Mouse (Mus musculus) urinary bladder, postnatal 4 days (tissue): Measurements from ENCODE around the gene Fam240a.
A peak's percentile ranks its signal among the peaks of the same experiment; 100 is the strongest.

Experiments
- DNase-seq, 2 experiments: peaks; one replicate each; pipeline ENCODE4 v3.0.0; 2021 to 2022; ENCODE audit warnings: low spot score in 2 of 2

Gene Fam240a

GRCm38 (mm10) chr9:110945343-110945742 lies 28.7 kb upstream of the Fam240a start:
- no peak for DNase-seq

GRCm38 (mm10) chr9:110944265-110944664 lies 27.6 kb upstream of the Fam240a start:
- DNase-seq = no peak

DNA sequence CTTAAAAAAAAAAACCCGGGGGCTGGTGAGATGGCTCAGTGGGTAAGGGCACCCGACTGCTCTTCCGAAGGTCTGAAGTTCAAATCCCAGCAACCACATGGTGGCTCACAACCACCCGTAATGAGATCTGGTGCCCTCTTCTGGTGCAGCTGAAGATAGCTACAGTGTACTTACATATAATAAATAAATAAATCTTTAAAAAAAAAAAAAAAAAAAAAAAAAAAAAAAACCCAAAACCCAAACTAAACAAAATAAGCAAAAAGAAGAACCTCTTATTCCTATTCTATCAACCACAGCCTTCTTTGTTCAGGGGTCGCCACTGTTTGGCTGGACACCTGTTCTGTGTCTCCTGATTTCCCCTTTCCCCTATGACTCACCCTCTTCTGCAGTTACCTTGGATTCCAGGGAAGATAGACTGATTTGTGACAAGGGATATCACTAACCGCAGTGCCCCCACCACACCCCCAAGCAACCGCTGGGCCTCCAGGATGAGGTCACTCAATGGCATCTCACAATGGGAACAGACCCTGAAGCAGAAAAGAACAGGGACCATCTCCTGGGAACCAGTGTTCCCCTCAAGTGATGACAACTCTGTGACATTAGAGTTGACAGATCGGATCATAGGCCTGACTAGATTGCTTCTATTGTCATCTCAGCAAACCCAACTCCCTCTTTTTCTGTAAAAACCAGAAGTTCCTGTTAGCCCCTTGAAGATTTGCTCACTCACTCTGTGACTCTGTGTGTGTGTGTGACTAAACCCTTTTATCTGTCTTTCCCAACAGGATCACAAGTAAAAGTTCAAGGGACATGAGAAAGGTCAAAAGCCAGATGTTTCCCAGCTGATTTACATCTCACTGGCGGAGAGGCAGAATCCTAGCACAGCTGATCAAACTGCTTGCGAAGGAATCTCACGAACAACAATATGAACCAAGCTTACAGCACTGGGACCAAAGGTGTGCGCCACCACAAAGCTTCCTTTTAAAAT lies 21.1 kb upstream of the Fam240a start:
- no peak for DNase-seq

GRCm38 (mm10) chr9:110935941-110936340 lies 19.3 kb upstream of the Fam240a start:
- DNase-seq = no peak

- no peak for DNase-seq
These were observed 17.3 kb upstream of the Fam240a start for GRCm38 (mm10) chr9:110933850-110934437.

DNA sequence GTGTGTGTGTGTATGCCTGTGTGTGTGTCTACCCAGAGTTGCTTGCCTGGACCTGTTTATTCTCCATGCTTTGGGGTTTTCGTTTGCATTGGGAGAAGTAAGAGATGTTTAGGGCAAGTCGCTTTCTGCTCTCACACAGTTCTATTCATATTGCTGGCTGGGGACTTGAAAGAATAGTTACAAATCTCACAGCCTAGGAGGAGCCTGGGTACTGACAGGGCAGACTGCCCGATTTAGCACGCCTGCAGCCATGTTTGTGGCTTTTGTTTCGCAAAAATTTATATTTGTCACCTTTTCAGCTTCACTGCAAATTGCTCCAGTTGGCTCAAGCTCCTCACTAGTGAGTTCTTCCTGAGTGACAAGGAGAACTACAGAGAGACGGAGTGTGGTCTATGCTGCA lies 14.9 kb upstream of the Fam240a start:
- DNase-seq = no peak

DNA sequence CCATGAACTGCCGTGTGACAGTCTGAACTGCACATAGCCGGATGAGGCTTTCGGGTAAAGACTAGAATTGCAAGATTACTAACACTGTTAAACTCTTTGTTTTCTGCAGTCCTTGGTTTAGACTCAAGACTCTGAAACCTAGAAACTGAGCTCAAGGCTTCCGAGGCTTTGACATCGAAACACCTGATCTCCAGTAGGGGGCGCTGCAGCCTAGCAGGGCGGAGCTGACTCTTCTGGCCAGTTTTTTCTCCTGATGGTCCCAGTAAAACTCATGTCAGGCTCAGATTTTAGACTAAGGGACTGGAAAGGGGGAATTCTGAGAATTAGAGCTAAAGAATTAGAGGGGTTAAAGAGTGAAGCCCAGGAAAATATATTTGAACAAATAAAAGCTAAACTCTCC lies 6.1 kb upstream of the Fam240a start:
- DNase-seq = peak; percentile 47 to 81

GRCm38 (mm10) chr9:110920665-110921419 lies 4.2 kb upstream of the Fam240a start:
- DNase-seq = no peak

DNA sequence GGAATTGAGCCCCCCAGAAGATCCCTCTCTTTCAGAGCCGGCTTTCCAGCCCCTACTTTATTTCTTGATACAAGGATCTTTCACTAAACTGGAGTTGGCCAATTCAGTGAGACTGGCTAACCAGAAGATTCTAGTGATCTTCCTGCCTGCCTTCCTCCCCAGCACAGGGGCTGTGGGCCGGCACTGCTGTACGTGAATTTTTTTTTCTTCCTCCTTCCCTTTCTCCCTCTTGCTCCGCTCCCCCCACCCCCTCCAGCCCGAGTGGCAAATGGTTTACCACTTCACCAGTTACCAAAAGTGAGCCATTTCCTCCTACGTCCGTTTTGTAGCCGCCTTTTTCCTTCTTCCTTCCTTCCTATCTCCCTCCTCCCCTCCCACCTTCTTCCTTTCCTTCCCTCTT lies 1.2 kb downstream of the Fam240a start:
- DNase-seq = no peak

- no peak for DNase-seq
These were observed 1.9 kb downstream of the Fam240a start for GRCm38 (mm10) chr9:110914631-110915236.

DNA sequence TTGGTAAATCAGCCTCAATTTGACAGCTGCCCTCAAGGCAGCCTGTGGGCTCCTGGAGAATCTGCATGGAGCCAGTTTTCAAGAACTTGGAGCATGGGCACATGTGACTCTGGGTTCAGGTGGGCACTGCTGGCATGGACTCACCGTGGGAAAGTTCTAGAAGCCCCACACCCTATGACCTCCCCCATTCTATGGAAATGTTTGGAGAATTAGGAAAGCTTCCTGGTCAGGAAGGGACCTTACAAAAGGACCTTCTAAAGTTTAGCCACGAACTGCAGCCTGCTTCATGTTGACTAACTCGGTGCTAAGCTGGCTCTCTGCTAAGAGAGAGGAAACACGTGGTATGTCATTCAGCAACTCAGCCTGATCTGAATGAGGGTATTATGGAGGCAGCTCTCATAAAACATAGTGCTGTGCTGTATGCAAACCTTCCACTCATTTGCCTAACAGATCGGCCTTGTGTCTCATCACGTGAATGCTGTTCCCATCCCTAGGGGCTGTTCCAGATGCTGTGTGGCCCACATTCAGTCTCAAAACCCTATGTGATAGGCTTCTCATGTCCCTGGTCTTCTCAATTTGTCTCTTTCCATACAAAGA lies 7.2 kb downstream of the Fam240a start:
- DNase-seq = no peak

DNA sequence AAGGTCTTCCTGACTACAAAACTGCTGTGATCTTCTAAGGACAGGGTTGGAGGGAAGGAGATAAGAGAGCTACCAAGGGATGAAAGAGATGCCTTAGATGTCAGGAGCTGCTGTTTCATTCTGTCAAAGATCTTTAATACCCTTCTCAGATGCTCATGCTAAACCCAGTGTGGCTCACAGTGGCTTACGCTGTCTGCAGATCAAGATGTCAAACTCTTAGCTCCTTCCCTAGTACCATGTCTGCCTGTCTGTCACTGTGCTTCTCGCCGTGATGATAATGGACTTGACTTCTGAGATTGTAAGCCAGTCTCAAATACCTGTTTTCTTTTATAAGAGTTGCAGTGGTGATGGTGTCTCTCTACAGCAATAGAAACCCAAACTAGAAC lies 8.0 kb downstream of the Fam240a start:
- DNase-seq = no peak

GRCm38 (mm10) chr9:110907838-110908630 lies 8.6 kb downstream of the Fam240a start:
- DNase-seq = no peak

GRCm38 (mm10) chr9:110907201-110907837 lies 9.3 kb downstream of the Fam240a start:
- no peak for DNase-seq

- no peak for DNase-seq
These were observed 14.4 kb downstream of the Fam240a start for GRCm38 (mm10) chr9:110902271-110902670.

GRCm38 (mm10) chr9:110901204-110901603 lies 15.5 kb downstream of the Fam240a start:
- no peak for DNase-seq

- DNase-seq = no peak
These were observed 17.1 kb downstream of the Fam240a start for GRCm38 (mm10) chr9:110899451-110900008.

DNA sequence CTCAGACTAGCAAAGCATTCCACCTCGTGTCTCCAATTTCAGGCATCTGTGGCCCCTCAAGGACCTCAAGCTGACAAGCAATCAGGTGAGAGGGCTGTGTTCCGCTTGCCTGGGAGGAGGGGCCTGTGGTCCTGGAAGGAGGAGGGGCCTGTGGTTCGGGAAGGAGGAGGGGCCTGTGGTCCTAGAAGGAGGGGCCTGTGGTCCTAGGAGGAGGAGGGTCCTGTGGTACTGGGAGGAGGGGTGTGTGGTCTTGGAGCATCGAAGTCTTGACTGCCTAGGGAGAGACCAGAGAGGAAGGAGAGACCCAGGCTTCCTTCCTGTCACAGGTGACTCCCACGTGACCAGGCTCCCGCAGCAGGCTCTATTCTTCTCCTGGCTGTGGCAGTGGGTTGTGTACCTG lies 20.1 kb downstream of the Fam240a start:
- no peak for DNase-seq

DNA sequence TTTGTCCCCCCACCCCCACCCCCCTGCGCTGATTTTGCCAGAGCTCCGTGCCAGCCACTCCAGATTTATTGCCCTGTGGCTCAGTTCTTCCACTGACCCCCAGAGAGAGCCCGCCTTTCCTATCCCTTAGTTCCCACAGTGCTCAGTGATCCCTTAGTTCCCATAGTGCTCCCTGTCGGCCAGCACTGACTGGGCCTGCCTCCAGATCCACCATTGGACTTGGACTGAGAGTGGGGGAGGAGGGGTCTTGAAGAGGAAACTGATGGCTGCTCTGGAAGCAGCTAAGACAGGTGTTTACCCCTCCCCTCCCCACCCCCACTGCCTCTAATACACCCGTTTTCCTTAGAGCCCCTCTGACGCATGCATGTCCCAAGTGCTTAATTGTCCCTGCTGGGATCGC lies 20.7 kb downstream of the Fam240a start:
- no peak for DNase-seq

DNA sequence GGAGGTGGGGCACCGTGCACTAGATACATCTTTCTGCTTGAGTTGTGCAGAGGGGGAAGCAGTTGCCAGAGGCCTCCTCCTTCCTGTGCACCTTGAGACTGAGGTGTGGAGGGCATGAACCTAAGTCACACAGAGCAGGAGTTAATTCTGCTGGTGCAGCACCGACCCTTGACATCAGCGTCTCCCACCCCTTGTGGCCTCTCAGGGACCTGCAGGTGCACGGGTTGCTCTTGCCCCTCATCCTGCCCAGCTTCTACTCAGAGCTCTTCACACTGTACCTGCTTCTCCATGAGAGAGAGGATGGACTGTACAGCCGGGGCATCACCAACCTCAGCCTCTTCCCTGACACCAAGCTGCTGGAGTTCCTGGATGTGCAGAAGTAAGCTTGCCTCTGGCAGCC lies 21.2 kb downstream of the Fam240a start:
- DNase-seq = no peak
